Mouse (Mus musculus) CH12F3 (cell line): ENCODE data around the gene Gm19668.
"Not testable (repeated sequence)": the region's sequence is repeated elsewhere in the genome, so short reads cannot be mapped to it uniquely, and the experiment has no call there.

Source experiments
- in situ Hi-C: fragments of 300-500 bp; cut with MboI; formaldehyde crosslinking; loops from 2 replicates; pipeline ENCODE4 v1.14.3; 2020; ENCODE audit warnings: low sequenced_read_pairs

Gm19668 gene

DNA sequence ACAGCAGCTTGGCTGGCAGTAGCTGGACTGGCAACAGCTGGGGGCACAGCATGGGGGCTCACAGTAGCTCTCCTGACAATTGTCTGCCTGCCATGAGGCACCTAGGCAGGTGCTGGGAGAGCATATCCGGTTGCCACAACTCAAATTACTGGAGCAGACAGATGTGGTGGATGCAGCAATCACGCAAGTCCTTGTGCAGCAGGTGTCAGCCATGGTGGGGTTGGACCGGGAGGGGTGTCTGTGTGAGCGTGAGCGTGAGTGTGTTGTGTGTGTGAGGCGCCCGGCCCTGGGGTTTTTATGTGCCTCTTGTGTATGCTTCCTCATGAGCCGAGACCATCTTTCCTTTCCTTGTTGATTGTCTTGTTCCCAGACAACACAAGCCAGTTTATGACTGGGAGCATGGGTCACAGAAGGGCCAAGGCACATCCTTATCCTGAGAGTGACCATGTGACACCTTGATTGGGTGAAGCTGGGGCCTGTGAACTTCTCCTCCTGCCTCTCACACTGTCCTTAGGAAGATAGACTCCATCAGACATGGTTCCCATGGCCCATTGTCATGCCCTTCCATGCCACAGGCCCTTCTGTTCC lies at the start of gene Gm19668:
Gene Gm19668, minus strand, starts transcription at position 213 of the 588 bp plus-strand sequence.
- in situ Hi-C loops, result no loop called here

DNA sequence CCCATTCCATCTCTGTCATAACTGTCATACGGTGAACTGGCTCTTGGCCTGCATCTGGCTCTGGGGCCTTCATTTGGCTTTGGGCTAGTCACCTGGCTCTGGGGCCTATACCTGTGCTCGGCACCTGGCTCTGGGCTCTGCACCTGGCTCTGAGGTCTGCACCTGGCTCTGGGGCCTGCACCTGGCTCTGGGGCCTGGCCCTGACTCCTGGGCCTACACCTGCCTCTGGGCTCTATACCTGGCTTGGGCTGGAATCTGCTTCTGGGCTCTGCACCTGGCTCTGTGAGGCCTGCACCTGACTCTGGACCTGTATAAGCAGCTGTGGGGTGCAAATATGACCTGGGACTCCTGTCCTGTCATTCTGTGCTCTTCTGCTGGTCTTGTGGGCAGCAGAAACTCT lies 48.6 kb upstream of the Gm19668 start:
- in situ Hi-C loops, result no loop called here

DNA sequence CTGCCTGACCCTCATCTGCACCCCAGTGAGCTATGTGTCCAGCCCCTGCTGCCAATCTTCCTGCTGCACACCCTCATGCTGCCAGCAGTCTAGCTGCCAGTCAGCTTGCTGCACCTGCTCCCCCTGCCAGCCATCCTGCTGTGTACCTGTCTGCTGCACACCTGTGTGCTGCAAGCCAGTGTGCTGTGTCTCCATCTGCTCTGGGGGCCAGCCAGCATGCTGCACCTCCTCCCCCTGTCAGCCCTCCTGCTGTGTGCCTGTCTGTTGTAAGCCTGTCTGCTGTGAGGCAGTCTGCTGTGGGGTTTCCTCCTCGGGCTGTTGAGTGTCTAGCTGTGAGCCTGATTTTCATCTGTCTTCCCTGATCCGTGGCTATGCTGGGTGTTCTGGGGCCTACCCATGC lies 48.0 kb upstream of the Gm19668 start:
- in situ Hi-C loops, result no loop called here

DNA sequence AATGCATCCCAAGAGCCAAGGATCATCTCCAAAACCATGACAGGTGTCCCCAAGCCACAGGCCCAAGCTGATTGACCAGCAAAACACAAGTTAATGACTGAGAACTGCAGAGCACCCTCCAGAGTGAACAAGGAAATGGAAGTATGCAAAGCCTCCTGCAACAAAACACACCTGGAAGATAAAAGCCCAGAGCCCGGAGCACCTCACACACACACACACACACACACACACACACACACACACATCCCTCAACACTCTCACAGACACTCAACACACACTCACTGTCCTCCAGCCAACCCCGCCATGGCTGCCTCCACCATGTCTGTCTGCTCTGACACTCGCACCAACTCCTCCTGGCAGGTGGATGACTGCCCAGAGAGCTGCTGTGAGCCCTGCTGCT lies 47.6 kb upstream of the Gm19668 start, which contains the start of gene Gm36176:
Gene Gm36176, plus strand, starts transcription at position 301 of the 400 bp plus-strand sequence.
- in situ Hi-C loops, result no loop called here

DNA sequence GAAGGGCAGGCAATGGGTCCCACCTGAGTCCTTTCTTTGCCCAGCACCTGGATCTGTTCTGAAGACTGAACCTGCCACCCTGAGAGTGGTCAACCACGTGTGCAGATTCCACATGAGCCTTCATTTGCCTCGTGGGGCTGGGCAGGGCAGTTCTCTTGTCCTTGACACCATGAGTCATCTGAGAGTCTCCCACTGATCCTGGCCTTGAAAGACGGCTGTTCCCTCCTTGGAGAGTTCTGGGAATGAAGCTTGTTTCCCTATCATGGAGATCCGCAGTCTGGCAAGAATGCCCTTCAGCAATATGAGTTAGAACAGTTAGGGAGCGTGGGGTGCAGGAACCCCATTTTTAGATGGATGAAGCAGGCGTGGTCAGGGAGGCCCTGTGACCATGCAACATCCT lies 40.1 kb upstream of the Gm19668 start:
- in situ Hi-C loops, result no loop called here

DNA sequence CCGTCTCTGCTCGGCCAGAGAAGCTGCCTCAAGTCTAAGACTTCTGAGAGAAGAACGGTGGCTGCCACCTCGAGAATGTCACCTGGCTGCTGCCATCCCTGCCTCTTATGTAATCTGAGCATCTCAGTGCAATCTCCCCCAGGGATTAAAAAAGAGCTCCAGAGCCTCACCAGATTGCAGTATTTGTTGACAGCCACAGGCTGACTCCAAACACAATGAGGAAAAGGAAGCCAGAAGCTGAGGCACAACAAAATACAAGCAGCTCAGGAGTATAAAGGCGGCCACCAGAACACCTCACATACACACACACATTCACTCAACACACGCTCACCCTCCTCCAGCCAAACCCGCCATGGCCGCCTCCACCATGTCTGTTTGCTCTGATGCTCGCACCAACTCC lies 36.7 kb upstream of the Gm19668 start, which contains the start of gene Krtap10-10:
Gene Krtap10-10, plus strand, starts transcription at position 301 of the 400 bp plus-strand sequence.
- in situ Hi-C loops, result no loop called here

DNA sequence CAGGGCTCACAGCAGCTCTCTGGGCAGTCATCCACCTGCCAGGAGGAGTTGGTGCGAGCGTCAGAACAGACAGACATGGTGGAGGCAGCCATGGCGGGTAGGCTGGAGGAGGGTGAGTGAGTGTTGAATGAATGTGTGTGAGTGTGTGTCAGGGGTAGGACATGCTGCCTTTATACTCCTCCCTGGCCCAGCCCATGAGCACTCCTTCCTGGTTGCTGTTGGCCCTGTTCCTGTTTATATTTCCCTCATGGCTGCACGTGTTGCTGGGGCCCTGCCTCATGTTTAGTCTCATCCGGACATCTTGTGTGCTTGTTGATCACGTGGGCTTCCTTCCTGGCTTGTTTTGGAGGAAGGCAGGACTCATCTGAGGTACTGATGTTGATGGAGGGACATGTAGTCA lies 28.0 kb upstream of the Gm19668 start, which contains the start of gene Krtap10-4:
Gene Krtap10-4, minus strand, starts transcription at position 145 of the 400 bp plus-strand sequence.
- in situ Hi-C loops, result no loop called here

DNA sequence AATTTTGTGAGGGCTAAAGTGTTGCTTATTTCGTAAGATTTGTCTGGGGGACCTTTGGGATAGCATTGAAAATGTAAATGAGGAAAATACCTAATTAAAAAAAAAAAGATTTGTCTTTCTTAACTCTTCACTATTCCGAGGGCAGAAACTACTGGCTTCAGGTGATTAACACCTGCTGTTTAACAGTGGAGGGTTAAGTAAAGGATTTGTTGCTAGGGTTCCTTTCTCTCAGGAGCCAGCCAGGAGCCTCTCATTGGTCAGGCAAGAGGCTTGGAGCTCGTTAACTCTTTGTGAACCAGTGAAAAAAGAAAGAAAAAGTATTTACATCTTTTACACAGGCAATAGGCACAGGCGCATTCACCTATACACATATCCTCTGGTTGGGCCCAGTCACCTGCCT lies 20.3 kb upstream of the Gm19668 start:
- in situ Hi-C loops, result no loop called here

DNA sequence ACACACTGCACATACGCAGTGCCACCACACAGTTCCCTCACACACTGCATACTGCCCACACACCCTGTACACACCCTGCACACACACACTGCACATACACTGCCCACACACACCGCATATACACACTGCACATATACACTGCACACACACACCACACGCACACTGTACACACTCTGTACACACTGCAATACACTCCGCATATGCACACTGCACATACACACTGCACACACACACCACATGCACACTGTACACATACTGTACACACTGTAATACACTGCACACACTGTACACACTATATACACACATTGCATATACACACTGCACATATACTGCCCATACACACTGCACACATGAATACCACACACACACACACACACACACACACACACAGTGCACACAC lies 19.6 kb upstream of the Gm19668 start:
- in situ Hi-C loops, result no loop called here

DNA sequence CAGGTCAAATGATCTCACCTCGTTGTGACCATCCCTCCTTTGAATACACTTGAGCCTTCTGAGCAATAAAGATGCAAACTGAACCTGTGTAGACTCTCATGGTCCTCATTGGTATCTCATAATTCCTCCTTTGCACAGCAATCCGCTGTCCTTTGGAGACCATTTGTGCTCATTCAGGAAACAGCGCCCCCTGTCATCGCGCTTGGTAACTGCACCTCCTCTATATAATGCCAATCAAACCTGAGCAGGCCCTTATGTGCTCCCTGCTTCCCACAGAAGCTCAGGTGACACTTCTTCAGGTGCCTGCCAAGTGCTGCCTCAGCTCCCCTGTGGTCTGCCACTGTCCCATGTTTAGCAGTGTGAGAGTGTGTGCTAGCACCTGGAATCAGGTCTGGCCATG lies 16.6 kb upstream of the Gm19668 start:
- in situ Hi-C loops, result no loop called here

DNA sequence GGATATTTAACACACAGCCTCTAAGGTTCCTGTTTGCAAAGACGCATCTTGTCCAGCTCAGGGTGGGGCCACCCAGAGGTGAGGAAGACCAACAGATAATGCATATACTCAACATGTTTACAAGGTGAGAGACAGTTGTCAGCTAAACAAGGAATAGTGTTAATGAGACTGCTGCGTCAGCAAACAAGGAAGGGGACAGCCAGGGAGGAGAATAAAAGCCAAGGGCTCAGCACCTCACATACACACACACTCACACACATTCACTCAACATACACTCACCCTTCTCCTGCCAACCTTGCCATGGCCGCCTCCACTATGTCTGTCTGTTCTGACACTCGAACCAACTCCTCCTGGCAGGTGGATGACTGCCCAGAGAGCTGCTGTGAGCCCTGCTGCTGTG lies 15.4 kb upstream of the Gm19668 start, which contains the start of gene Gm2696:
Gene Gm2696, plus strand, starts transcription at position 301 of the 400 bp plus-strand sequence.
- in situ Hi-C loops, result no loop called here

DNA sequence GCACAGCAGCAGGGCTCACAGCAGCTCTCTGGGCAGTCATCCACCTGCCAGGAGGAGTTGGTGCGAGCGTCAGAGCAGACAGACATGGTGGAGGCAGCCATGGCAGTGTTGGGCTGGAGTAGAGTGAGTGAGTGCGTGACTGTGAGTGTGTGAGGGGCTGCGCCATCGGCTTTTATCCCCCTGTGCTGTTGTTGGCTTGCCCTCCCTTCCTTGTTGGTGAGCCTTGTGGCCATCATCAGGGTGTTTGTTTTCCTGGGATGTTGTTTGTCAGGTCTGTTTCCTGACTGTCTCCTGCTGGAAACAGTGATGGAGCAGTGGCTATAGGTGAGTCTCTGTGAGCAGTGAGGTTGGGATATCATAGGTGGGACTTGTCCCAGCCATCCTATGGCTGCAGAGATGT lies 12.8 kb upstream of the Gm19668 start, which contains the start of gene Gm9507:
Gene Gm9507, minus strand, starts transcription at position 101 of the 400 bp plus-strand sequence.
- in situ Hi-C loops, result no loop called here

DNA sequence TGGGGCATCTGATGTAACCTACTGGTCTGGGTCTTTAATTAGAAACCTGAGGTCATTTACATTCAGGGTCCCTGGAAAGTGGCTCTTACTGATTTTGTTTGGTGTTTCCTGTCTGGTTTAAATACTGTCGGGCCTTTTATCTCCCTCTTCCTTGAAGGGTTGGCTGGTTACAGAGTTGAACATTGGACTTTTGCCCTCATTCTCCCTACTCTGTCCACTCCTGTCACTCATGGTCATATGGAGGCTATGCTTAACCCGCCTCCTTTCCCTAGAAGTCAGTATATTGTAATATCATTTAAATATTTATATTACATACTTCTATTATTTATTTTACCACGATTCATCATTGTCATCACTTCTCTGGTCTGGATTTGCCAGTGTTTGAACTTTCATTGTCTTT lies 5.2 kb upstream of the Gm19668 start:
- in situ Hi-C loops, result no loop called here

DNA sequence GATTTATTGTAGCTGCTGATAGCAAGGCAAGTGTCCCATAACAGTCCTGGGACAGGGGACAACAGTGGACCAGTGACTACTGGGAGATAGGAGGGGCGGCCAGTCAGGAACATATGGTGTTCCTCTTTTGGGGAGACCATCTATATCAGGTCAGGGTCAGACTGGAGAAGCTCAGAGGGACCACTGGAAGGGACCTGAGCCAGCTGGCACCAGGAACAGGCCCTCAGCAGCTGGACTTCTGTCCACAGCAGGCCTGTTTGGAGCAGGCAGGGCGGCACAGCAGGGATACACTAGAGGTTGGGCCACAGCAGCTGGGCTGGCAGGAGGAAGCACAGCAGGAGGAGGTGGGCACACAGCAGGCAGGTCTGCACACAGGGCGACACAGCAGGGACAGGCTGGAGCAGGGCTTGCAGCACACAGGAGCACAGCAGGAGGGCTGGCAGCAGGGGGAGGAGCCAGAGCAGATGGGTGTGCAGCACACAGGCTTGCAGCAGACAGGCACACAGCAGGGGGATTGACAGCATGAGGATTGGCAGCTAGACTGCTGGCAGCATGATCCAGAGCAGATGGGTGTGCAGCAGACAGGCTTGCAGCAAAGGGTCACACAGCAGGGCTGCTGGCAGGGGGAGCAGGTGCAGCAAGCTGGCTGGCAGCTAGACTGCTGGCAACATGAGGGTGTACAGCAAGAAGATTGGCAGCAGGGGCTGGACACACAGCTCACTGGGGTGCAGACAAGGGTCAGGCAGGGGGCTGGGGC lies 591 bp downstream of the Gm19668 start:
- in situ Hi-C loops, result not testable (repeated sequence)

DNA sequence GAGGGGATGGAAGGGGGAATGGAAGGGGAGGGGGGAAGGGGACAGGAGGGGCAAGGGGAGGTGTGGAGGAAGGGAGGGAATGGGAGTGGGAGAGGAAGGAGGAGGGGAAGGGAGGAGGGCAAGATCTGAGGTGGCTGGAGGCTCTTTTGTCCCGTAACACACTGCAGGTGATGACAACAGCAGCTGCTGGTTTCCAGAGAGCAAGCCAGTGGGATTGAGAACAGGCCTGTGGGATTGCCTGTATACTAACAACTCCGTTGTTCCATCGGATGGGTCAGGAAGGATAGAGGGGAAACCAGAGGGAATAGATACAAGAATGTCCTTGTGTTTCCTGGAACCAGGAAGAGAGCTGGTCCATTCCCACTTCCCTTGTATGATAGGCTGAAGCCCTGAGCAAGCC lies 1.3 kb downstream of the Gm19668 start:
- in situ Hi-C loops, result no loop called here

DNA sequence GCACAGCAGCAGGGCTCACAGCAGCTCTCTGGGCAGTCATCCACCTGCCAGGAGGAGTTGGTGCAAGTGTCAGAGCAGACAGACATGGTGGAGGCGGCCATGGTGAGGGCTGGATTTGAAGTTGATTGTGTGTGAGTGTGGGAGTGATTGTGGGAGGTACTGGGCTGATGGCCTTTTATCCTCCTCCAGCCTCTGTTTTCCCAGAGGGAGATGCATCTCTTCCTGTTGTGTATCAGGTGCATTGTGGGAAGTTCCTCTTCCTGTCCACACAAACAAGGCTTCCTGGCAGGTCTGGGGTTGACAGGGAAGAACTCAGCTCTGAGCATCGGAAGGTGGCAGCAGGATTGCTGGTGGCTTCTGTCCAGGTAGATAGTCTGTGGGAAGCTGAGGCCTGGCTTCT lies 4.0 kb downstream of the Gm19668 start, which contains the start of gene Gm9639:
Gene Gm9639, minus strand, starts transcription at position 101 of the 400 bp plus-strand sequence.
- in situ Hi-C loops, result no loop called here

DNA sequence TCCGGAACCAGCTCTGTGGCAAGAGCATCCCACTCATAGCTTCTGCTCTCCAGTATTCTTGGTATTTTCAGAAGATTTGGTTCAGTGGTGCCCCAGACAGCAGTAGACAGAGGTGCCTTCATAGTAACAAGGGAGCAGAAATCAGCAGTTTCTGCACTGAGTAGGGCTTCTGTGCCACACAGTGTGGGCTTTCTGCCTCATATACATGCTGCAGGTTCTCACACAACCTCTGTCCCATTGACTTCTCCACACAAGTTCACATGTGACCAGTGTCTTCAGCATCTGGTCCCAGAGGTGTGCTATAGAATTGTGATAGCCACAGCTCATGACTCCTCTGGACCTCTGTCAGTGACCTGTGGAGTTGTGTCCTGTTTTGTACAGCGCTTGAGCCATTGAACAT lies 10.3 kb downstream of the Gm19668 start:
- in situ Hi-C loops, result no loop called here

DNA sequence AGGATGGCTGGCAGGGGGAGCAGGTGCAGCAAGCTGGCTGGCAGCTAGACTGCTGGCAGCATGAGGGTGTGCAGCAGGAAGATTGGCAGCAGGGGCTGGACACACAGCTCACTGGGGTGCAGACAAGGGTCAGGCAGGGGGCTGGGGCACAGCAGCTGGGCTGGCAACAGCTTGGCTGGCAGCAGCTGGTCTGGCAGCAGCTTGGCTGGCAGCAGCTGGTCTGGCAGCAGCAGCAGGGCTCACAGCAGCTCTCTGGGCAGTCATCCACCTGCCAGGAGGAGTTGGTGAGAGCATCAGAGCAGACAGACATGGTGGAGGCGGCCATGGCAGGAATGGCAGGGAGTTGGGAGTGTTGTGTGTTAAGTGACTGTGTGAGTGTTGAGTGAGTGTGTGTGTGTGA lies 11.1 kb downstream of the Gm19668 start, which contains the start of gene Gm7137:
Gene Gm7137, minus strand, starts transcription at position 325 of the 400 bp plus-strand sequence.
- in situ Hi-C loops, result not testable (repeated sequence)

DNA sequence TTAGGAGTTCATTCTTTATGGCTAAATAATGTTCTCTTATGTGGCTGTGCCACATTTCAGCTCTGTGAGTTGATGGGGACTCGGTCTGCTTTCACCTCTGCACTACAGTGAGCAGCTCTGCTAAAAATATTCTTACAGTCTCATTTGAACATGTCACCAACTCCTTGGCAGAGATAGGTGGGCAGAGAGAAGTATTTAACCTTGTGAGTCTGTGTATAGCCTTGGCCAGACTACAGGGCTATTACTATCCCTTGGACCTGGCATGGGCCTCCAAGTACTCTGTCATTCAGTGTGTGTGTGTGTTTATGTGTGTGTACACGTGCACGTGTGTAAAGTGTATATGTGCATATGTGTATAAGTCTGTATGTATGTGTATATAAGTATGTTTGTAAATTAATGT lies 15.5 kb downstream of the Gm19668 start:
- in situ Hi-C loops, result not testable (repeated sequence)

DNA sequence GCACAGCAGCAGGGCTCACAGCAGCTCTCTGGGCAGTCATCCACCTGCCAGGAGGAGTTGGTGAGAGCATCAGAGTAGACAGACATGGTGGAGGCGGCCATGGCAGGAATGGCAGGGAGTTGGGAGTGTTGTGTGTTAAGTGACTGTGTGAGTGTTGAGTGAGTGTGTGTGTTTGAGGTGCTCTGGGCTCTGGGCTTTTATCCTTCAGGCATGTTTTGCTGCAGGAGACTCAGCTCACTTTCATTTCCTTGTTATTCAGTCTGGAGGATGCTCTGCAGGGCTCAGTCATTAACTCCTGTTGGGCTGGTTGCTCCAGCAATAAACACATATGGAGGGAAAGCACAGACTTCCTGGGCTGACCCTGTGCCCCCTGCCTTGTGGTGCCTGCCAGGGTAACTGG lies 16.5 kb downstream of the Gm19668 start, which contains the start of gene Gm3250:
Gene Gm3250, minus strand, starts transcription at position 101 of the 400 bp plus-strand sequence.
- in situ Hi-C loops, result not testable (repeated sequence)

DNA sequence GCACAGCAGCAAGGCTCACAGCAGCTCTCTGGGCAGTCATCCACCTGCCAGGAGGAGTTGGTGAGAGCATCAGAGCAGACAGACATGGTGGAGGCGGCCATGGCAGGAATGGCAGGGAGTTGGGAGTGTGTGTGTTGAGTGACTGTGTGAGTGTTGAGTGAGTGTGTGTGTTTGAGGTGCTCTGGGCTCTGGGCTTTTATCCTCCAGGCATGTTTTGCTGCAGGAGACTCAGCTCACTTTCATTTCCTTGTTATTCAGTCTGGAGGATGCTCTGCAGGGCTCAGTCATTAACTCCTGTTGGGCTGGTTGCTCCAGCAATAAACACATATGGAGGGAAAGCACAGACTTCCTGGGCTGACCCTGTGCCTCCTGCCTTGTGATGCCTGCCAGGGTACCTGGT lies 22.1 kb downstream of the Gm19668 start, which contains the start of gene Gm7138:
Gene Gm7138, minus strand, starts transcription at position 101 of the 400 bp plus-strand sequence.
- in situ Hi-C loops, result not testable (repeated sequence)

DNA sequence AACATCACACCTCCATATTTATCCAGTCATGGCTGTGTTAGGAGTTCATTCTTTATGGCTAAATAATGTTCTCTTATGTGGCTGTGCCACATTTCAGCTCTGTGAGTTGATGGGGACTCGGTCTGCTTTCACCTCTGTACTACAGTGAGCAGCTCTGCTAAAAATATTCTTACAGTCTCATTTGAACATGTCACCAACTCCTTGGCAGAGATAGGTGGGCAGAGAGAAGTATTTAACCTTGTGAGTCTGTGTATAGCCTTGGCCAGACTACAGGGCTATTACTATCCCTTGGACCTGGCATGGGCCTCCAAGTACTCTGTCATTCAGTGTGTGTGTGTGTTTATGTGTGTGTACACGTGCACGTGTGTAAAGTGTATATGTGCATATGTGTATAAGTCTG lies 26.8 kb downstream of the Gm19668 start:
- in situ Hi-C loops, result not testable (repeated sequence)
